Mouse (Mus musculus) heart, embryonic 15.5 days (tissue): ENCODE results near the gene Cog5. TPM values are rescaled to one million over a fixed set of nuclear protein-coding genes. Genes with fewer than 3 reads are reported as not detected.

Experiments
- ATAC-seq: fragments of 200-750 bp; cut with Nextera tagmentation; replicated peaks from 2 replicates; pipeline ENCODE4 v1.8.0; 2017; ENCODE audit warnings: low read depth, moderate TSS enrichment; ENCODE audit not compliant: insufficient number of reproducible peaks, insufficient read depth, low FRiP score
- H3K27ac ChIP-seq: fragments of 300-500 bp; sonication (generic); 2 replicates; pipeline ENCODE4 v1.5.1; 2015; ENCODE audit warnings: mild to moderate bottlenecking, inconsistent platforms
- H3K27me3 ChIP-seq: fragments of 300-500 bp; sonication (generic); 2 replicates; pipeline ENCODE4 v1.6.1; 2015; ENCODE audit warnings: inconsistent platforms
- H3K36me3 ChIP-seq: fragments of 300-500 bp; sonication (generic); 2 replicates; pipeline ENCODE4 v1.6.1; 2015; ENCODE audit warnings: mild to moderate bottlenecking, inconsistent platforms
- H3K4me1 ChIP-seq: fragments of 300-500 bp; sonication (generic); replicated peaks from 2 replicates; pipeline ENCODE4 v1.6.1; 2015; ENCODE audit warnings: inconsistent platforms
- H3K4me2 ChIP-seq: fragments of 300-500 bp; sonication (generic); 2 replicates; pipeline ENCODE4 v1.6.1; 2015; ENCODE audit warnings: inconsistent platforms, mild to moderate bottlenecking, moderate library complexity
- H3K4me3 ChIP-seq: fragments of 300-500 bp; sonication (generic); 2 replicates; pipeline ENCODE4 v1.5.1; 2015; ENCODE audit warnings: mild to moderate bottlenecking, inconsistent platforms
- H3K9ac ChIP-seq: fragments of 300-500 bp; sonication (generic); 2 replicates; pipeline ENCODE4 v1.6.1; 2015; ENCODE audit warnings: mild to moderate bottlenecking, inconsistent platforms
- H3K9me3 ChIP-seq: fragments of 300-500 bp; sonication (generic); replicated peaks from 2 replicates; pipeline ENCODE4 v1.6.1; 2016; ENCODE audit warnings: inconsistent platforms
- WGBS: fragments of 180-500 bp; shearing (Covaris S2); methylation state at CpG from one replicate; pipeline ENCODE4 v1.1.7; 2015; ENCODE audit warnings: mixed read lengths; 5-methylcytosine and 5-hydroxymethylcytosine counted together
- polyA plus RNA-seq: library from polyadenylated mRNA; unstranded; fragments of >200 nt; fragmentation: Nextera tagmentation; extraction: Ambion mirVana; gene quantifications from 2 replicates; pipeline ENCODE4 v1.2.1, GENCODE M21; 2015

Cog5 gene
- polyA plus RNA-seq, 1 experiment from 2014 or later = 24.1 TPM

DNA sequence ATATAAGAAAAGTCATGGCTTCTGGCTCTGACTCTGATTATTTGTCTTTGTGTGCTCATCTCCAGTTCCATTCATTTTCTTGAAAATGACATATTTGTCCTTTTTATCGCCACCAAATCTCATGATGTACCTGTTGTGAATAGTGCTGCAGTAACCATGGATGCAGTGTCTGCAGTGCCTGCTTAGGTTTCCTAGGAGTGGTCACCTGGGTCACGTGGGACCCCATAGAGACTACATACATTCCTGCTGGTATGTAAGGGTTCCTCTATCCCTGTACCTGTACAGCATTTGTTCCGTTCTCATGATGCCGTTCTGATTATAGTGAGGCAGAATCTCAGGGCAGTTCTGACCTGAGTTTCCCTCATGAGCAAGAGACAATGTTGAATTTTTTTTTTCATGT, 95.2 kb downstream of the Cog5 start:
- no peak for ATAC-seq
- Histone ChIP-seq H3K4me3 (no peak overlapping the region), H3K27ac (no peak overlapping the region), H3K9me3 (no peaks in the 10 kb centered on the region), H3K4me1 (no peaks in the 10 kb centered on the region), H3K4me2 (no peak overlapping the region), H3K9ac (no peak overlapping the region), H3K36me3 (no peaks in the 10 kb centered on the region), H3K27me3 (no peaks in the 10 kb centered on the region)
- 94% methylated on average over 4 of the region's 4 CpGs for WGBS

DNA sequence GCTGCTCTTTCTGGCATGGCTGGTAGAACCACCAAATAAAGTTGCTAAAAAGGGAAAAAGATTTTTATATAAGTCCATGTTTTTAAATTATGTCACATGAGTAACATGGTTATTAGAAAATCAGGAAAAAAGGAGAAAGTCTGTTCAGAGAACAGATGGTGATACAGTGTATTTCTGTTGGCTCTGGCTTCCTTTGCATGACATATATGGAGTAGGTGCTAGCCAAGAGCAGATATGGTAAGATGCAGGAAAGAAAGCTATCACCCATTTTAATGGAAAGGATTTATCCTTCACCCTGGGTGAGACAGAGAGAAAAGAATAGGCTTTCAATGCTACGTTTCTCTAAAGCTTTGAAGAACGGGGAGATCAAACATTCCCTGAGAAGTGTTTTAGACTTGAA, 99.8 kb downstream of the Cog5 start:
- Histone ChIP-seq H3K9ac (no peak overlapping the region), H3K36me3 (no peaks in the 10 kb centered on the region), H3K4me2 (no peak overlapping the region), H3K4me3 (no peak overlapping the region), H3K27me3 (no peaks in the 10 kb centered on the region), H3K27ac (no peak overlapping the region), H3K9me3 (no peaks in the 10 kb centered on the region), H3K4me1 (peaks cover 10% of the 10 kb centered on the region)
- no peak for ATAC-seq
- WGBS = 68% methylated on average over 2 of the region's 2 CpGs

GRCm38 (mm10) chr12:31755885-31756755, 101.5 kb downstream of the Cog5 start:
- Histone ChIP-seq H3K27me3 (no peaks in the 10 kb centered on the region), H3K27ac (no peak overlapping the region), H3K4me2 (no peak overlapping the region), H3K4me1 (peaks cover 14% of the 10 kb centered on the region), H3K36me3 (no peaks in the 10 kb centered on the region), H3K4me3 (no peak overlapping the region), H3K9me3 (no peaks in the 10 kb centered on the region), H3K9ac (no peak overlapping the region)
- 40% methylated on average over 2 of the region's 2 CpGs for WGBS
- no peak for ATAC-seq

GRCm38 (mm10) chr12:31773612-31774011, 118.9 kb downstream of the Cog5 start:
- ATAC-seq = no peak
- H3K36me3 ChIP-seq = peaks cover 2% of the 10 kb centered on the region; the same call in 1 of the 2 replicates
- WGBS = 91% methylated on average over 3 of the region's 3 CpGs
- H3K9me3 ChIP-seq = no peaks in the 10 kb centered on the region
- no peak overlapping the region for H3K4me3 ChIP-seq
- no peak overlapping the region for H3K27ac ChIP-seq
- no peaks in the 10 kb centered on the region for H3K4me1 ChIP-seq
- no peak overlapping the region for H3K4me2 ChIP-seq
- H3K27me3 ChIP-seq = no peaks in the 10 kb centered on the region
- H3K9ac ChIP-seq = no peak overlapping the region

GRCm38 (mm10) chr12:31784291-31784690, 129.6 kb downstream of the Cog5 start:
- Histone ChIP-seq H3K4me3 (no peak overlapping the region), H3K9ac (no peak overlapping the region), H3K27me3 (no peaks in the 10 kb centered on the region), H3K36me3 (no peaks in the 10 kb centered on the region; the same call in 1 of the 2 replicates), H3K4me1 (no peaks in the 10 kb centered on the region), H3K4me2 (no peak overlapping the region), H3K9me3 (no peaks in the 10 kb centered on the region), H3K27ac (no peak overlapping the region)
- 76% methylated on average over 1 of the region's 1 CpGs for WGBS
- ATAC-seq = no peak

GRCm38 (mm10) chr12:31788530-31788929, 133.9 kb downstream of the Cog5 start:
- ATAC-seq = no peak
- Histone ChIP-seq H3K4me3 (no peak overlapping the region), H3K36me3 (no peaks in the 10 kb centered on the region; the same call in 1 of the 2 replicates), H3K9ac (no peak overlapping the region), H3K9me3 (no peaks in the 10 kb centered on the region), H3K27me3 (no peaks in the 10 kb centered on the region), H3K27ac (no peak overlapping the region), H3K4me2 (no peak overlapping the region), H3K4me1 (no peaks in the 10 kb centered on the region)
- 93% methylated on average over 3 of the region's 3 CpGs for WGBS

- Histone ChIP-seq H3K4me1 (peaks cover 8% of the 10 kb centered on the region; the same call in 1 of the 2 replicates), H3K36me3 (peaks cover 3% of the 10 kb centered on the region; the same call in 1 of the 2 replicates), H3K27ac (no peak overlapping the region), H3K4me3 (no peak overlapping the region), H3K9me3 (no peaks in the 10 kb centered on the region), H3K27me3 (no peaks in the 10 kb centered on the region), H3K9ac (no peak overlapping the region), H3K4me2 (no peak overlapping the region)
- ATAC-seq = no peak
- 48% methylated on average over 5 of the region's 5 CpGs for WGBS
These were observed 151.9 kb downstream of the Cog5 start for GRCm38 (mm10) chr12:31806410-31807154.

DNA sequence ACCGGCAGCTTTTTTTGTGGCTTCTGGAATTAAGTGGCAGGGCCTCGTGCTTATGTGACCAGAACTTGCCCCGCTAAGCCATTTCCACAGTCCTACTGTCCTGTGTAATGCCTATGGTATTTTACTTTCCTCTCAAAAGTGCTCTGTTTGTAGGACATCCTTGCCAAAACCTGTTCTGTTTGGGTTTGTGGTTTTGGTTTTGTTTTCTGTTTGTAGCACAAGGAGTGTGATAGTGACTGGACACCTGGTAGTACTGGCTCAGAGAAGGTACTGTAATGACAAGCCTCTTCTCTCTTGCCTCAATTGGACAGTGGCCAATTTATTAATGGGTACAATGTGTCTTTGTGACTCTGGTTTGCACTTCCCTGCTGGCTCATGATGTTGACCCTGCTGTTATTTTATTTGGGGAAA, 163.4 kb downstream of the Cog5 start:
- no peak for ATAC-seq
- H3K4me2 ChIP-seq = no peak overlapping the region
- H3K4me3 ChIP-seq = no peak overlapping the region
- whole genome bisulfite sequencing = 85% methylated on average over 3 of the region's 3 CpGs
- H3K9ac ChIP-seq = no peak overlapping the region
- H3K27me3 ChIP-seq = no peaks in the 10 kb centered on the region
- no peaks in the 10 kb centered on the region for H3K36me3 ChIP-seq
- no peaks in the 10 kb centered on the region for H3K9me3 ChIP-seq
- no peaks in the 10 kb centered on the region for H3K4me1 ChIP-seq
- H3K27ac ChIP-seq = no peak overlapping the region

- Histone ChIP-seq H3K4me2 (no peak overlapping the region), H3K27ac (no peak overlapping the region), H3K9me3 (no peaks in the 10 kb centered on the region), H3K9ac (no peak overlapping the region), H3K36me3 (no peaks in the 10 kb centered on the region), H3K4me1 (no peaks in the 10 kb centered on the region), H3K27me3 (no peaks in the 10 kb centered on the region), H3K4me3 (no peak overlapping the region)
- no peak for ATAC-seq
These were observed 164.4 kb downstream of the Cog5 start for GRCm38 (mm10) chr12:31819096-31819495.

DNA sequence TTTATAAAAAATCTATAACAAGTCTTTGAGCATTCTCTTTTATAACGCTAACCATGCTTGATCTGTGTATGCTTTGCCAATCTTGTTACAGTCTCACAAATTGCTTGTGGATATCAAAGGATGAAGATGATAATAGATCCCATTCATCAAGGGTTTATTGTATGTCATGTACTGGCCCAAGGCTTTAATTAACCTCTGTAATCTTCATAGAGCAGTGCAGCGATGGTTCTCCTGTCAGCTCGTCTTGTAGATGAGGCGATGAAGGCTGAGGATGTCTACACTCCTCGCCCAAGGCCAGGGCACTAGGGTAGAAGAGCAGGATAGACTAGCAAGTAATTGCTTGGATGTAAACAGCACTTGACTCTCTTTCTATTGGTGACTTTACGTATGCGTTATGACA, 164.9 kb downstream of the Cog5 start:
- no peak overlapping the region for H3K9ac ChIP-seq
- H3K27me3 ChIP-seq = no peaks in the 10 kb centered on the region
- H3K27ac ChIP-seq = no peak overlapping the region
- H3K9me3 ChIP-seq = no peaks in the 10 kb centered on the region
- H3K4me3 ChIP-seq = no peak overlapping the region
- ATAC-seq = no peak
- 74% methylated on average over 7 of the region's 7 CpGs for WGBS
- H3K36me3 ChIP-seq = no peaks in the 10 kb centered on the region
- no peak overlapping the region for H3K4me2 ChIP-seq
- no peaks in the 10 kb centered on the region for H3K4me1 ChIP-seq

GRCm38 (mm10) chr12:31823671-31824070, 169.0 kb downstream of the Cog5 start:
- no peak overlapping the region for H3K27ac ChIP-seq
- H3K9me3 ChIP-seq = no peaks in the 10 kb centered on the region
- no peak for ATAC-seq
- H3K4me2 ChIP-seq = no peak overlapping the region
- H3K9ac ChIP-seq = no peak overlapping the region
- peaks cover 8% of the 10 kb centered on the region; the same call in 1 of the 2 replicates for H3K4me1 ChIP-seq
- H3K27me3 ChIP-seq = no peaks in the 10 kb centered on the region
- no peaks in the 10 kb centered on the region for H3K36me3 ChIP-seq
- no peak overlapping the region for H3K4me3 ChIP-seq
- WGBS = 82% methylated on average over 3 of the region's 3 CpGs
